Mouse (Mus musculus) E14TG2a.4 (cell line): ENCODE data around the gene Gm7579.

Source experiments
- CTCF ChIP-seq: conservative IDR thresholded peaks from 2 replicates; pipeline ENCODE4 v1.5.1; 2014; ENCODE audit warnings: low read length
- NANOG ChIP-seq: IDR thresholded peaks from 2 replicates; pipeline ENCODE4 v1.6.1; 2014; ENCODE audit warnings: borderline replicate concordance, low read length, mixed read lengths
- POU5F1 ChIP-seq: IDR thresholded peaks from 2 replicates; pipeline ENCODE4 v1.6.1; 2014; ENCODE audit warnings: low read length, borderline replicate concordance

GRCm38 (mm10) chr7:142249824-142250223, 38.2 kb downstream of the Gm7579 start:
- TF ChIP-seq CTCF (peak; percentile 40; the same call in 1 of the 2 replicates), POU5F1 (no peak), NANOG (no peak)
